Comparison of ENCODE assay signal across 13 mouse cellular contexts in the genomic region with DNA sequence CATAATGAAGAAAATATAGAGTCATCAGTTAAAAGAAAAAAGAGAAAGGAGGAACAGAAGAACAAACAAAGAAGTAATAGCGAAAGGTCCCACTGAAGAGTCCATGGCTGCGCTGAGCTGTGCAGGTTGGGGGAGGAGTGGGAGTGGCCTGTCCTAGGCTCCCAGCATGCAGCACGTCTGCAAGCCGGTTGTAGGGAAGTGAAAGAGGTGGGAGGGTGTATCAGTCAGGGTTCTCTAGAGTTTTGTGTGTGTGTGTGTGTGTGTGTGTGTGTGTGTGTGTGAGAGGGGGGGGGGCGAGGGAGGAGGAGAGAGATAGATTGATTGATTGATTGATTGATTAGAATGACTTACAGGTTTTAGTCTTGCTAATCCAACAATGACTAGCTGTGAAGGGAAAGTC. TPM values are rescaled to one million over a fixed set of nuclear protein-coding genes. Genes with fewer than 3 reads are reported as not detected.
DNase-seq lines count a peak whose midpoint lies in the region; ATAC-seq and TF ChIP-seq lines count a peak whose summit lies in the region.
"Had no signal": no experiment of that assay in that cellular context is flagged by ENCODE, and none has a peak within 500 bp of the region (broad histone marks: within the 10 kb centered on the region; RNA-seq: fewer than 3 reads in every experiment).

No protein-coding gene starts in this region.

- TF ChIP-seq CTCF in bone marrow, adult 2 months (IDR thresholded peaks at IDR 0.05; ENCODE audit: control insufficient read depth, insufficient read depth, low read length) = no peak

- DNase-seq in lung, postnatal 10 days = no peak
- peak; percentile 78 to 81 for DNase-seq in spleen, postnatal 36 days (ENCODE audit: low spot score in 2 of 2)
- DNase-seq in hindbrain, embryonic 14.5 days (ENCODE audit: low spot score) = no peak
- DNase-seq in yolk sac, embryonic 10.5 days (ENCODE audit: low spot score) = no peak
- DNase-seq: cerebellum, adult 11-12 months; kidney, postnatal 4 days had no signal

- peaks cover 36% of the 10 kb centered on the region; the same call in 1 of the 2 replicates for H3K4me1 ChIP-seq in lung, embryonic 15.5 days
- peaks cover 8% of the 10 kb centered on the region for H3K4me1 ChIP-seq in bone marrow, adult 2 months (ENCODE audit: control insufficient read depth, insufficient read depth, low read length)
- peaks cover 56% of the 10 kb centered on the region for H3K4me1 ChIP-seq in liver, embryonic 15.5 days (replicated peaks)
- no peaks in the 10 kb centered on the region for H3K4me1 ChIP-seq in hindbrain, embryonic 14.5 days (replicated peaks; ENCODE audit: control insufficient read depth, insufficient read depth, low read length)
- H3K4me1 ChIP-seq in forebrain, embryonic 16.5 days (replicated peaks; ENCODE audit: control insufficient read depth, insufficient read depth, low read length) = no peaks in the 10 kb centered on the region
- H3K4me1 ChIP-seq: midbrain, embryonic 12.5 days had no signal

- 0 out of 2 replicates have a peak overlapping the region, but pooled peaks have one; percentile 12 for H3K27ac ChIP-seq in lung, embryonic 15.5 days
- no peak overlapping the region for H3K27ac ChIP-seq in bone marrow, adult 2 months (ENCODE audit: control insufficient read depth, insufficient read depth, low read depth, low read length, poor library complexity)
- H3K27ac ChIP-seq in liver, embryonic 15.5 days (replicated peaks) = no peak overlapping the region
- no peak overlapping the region for H3K27ac ChIP-seq in hindbrain, embryonic 14.5 days
- no peak overlapping the region for H3K27ac ChIP-seq in forebrain, embryonic 16.5 days (ENCODE audit: low read length)
- H3K27ac ChIP-seq: embryonic facial prominence, embryonic 12.5 days; midbrain, embryonic 12.5 days had no signal

- no peak overlapping the region for H3K4me3 ChIP-seq in lung, embryonic 15.5 days
- H3K4me3 ChIP-seq in bone marrow, adult 2 months (replicated peaks; ENCODE audit: control insufficient read depth, low read depth, low read length) = no peak overlapping the region
- H3K4me3 ChIP-seq in liver, embryonic 15.5 days (replicated peaks) = no peak overlapping the region
- H3K4me3 ChIP-seq in hindbrain, embryonic 14.5 days (replicated peaks; ENCODE audit: low read length) = no peak overlapping the region
- H3K4me3 ChIP-seq in forebrain, embryonic 16.5 days (replicated peaks; ENCODE audit: low read length) = no peak overlapping the region
- H3K4me3 ChIP-seq: embryonic facial prominence, embryonic 12.5 days; midbrain, embryonic 12.5 days had no signal

- H3K4me2 ChIP-seq in lung, embryonic 15.5 days = no peak overlapping the region
- H3K4me2 ChIP-seq in liver, embryonic 15.5 days = no peak overlapping the region
- H3K4me2 ChIP-seq in hindbrain, embryonic 14.5 days (replicated peaks) = no peak overlapping the region
- no peak overlapping the region for H3K4me2 ChIP-seq in forebrain, embryonic 16.5 days (ENCODE audit: low read length)
- H3K4me2 ChIP-seq: embryonic facial prominence, embryonic 12.5 days; heart, embryonic 11.5 days; midbrain, embryonic 12.5 days had no signal

- ATAC-seq in lung, embryonic 15.5 days (ENCODE audit: borderline replicate concordance, extremely low read depth, low FRiP score, low TSS enrichment) = no peak
- ATAC-seq in liver, embryonic 15.5 days (ENCODE audit: insufficient read depth) = peak; percentile 63; the same call in 1 of the 2 replicates
- no peak for ATAC-seq in hindbrain, embryonic 14.5 days (ENCODE audit: low FRiP score)
- no peak for ATAC-seq in forebrain, embryonic 16.5 days

- no peaks in the 10 kb centered on the region for H3K9me3 ChIP-seq in lung, embryonic 15.5 days
- no peaks in the 10 kb centered on the region for H3K9me3 ChIP-seq in liver, embryonic 15.5 days (replicated peaks)
- H3K9me3 ChIP-seq in hindbrain, embryonic 14.5 days (ENCODE audit: control insufficient read depth, low read length) = no peaks in the 10 kb centered on the region
- no peaks in the 10 kb centered on the region for H3K9me3 ChIP-seq in forebrain, embryonic 16.5 days (ENCODE audit: control insufficient read depth, low read length)
- H3K9me3 ChIP-seq: embryonic facial prominence, embryonic 12.5 days; midbrain, embryonic 12.5 days had no signal

- H3K36me3 ChIP-seq in lung, embryonic 15.5 days = peaks cover 32% of the 10 kb centered on the region
- peaks cover 36% of the 10 kb centered on the region for H3K36me3 ChIP-seq in liver, embryonic 15.5 days (replicated peaks)
- H3K36me3 ChIP-seq in hindbrain, embryonic 14.5 days (replicated peaks; ENCODE audit: control insufficient read depth, insufficient read depth) = peaks cover 42% of the 10 kb centered on the region
- peaks cover 16% of the 10 kb centered on the region for H3K36me3 ChIP-seq in forebrain, embryonic 16.5 days (ENCODE audit: control insufficient read depth, insufficient read depth)

- H3K9ac ChIP-seq in lung, embryonic 15.5 days = no peak overlapping the region
- H3K9ac ChIP-seq in liver, embryonic 15.5 days = no peak overlapping the region
- H3K9ac ChIP-seq in hindbrain, embryonic 14.5 days = no peak overlapping the region
- no peak overlapping the region for H3K9ac ChIP-seq in forebrain, embryonic 16.5 days (replicated peaks; ENCODE audit: low read depth, low read length)
- H3K9ac ChIP-seq: embryonic facial prominence, embryonic 12.5 days; midbrain, embryonic 12.5 days had no signal

- 59% methylated on average over 5 of the region's 5 CpGs for WGBS in lung, embryonic 15.5 days
- WGBS in bone marrow, adult 2 months = 32% methylated on average over 5 of the region's 5 CpGs
- WGBS in liver, embryonic 15.5 days (ENCODE audit: insufficient replicate concordance) = 29% methylated on average over 4 of the region's 5 CpGs
- 38% methylated on average over 4 of the region's 5 CpGs for WGBS in hindbrain, embryonic 14.5 days
- 39% methylated on average over 4 of the region's 5 CpGs for WGBS in forebrain, embryonic 16.5 days

- TF ChIP-seq POLR2A in bone marrow, adult 2 months (IDR thresholded peaks at IDR 0.05; ENCODE audit: borderline replicate concordance, control insufficient read depth, low read depth, low read length) = peak; percentile 20; the same call in 1 of the 2 replicates

- H3K27me3 ChIP-seq in lung, embryonic 15.5 days = no peaks in the 10 kb centered on the region
- H3K27me3 ChIP-seq in liver, embryonic 15.5 days = no peaks in the 10 kb centered on the region
- H3K27me3 ChIP-seq in hindbrain, embryonic 14.5 days (ENCODE audit: control insufficient read depth, insufficient read depth, low read length) = no peaks in the 10 kb centered on the region
- no peaks in the 10 kb centered on the region for H3K27me3 ChIP-seq in forebrain, embryonic 16.5 days (replicated peaks; ENCODE audit: control insufficient read depth, insufficient read depth, low read length)
- H3K27me3 ChIP-seq: embryonic facial prominence, embryonic 12.5 days; midbrain, embryonic 12.5 days had no signal

RNA-seq across cellular contexts. Expression of a gene that starts 21.9 kb away (rescaled TPM):
- polyA plus RNA-seq in lung, embryonic 15.5 days (2015; fragmentation: Nextera tagmentation; extraction: Ambion mirVana) = 88.1 and 93.0 TPM in 2 replicates
- polyA plus RNA-seq in bone marrow, adult 2 months (2011; ENCODE audit: insufficient read depth, insufficient read length, low replicate concordance, missing spikeins) = 12.9 and 22.1 TPM in 2 replicates
- polyA plus RNA-seq in liver, embryonic 15.5 days (2015; fragmentation: Nextera tagmentation; extraction: Ambion mirVana) = 25.4 and 30.9 TPM in 2 replicates
- 119 and 122 TPM in 2 replicates for polyA plus RNA-seq in hindbrain, embryonic 14.5 days (2014; fragmentation: Nextera tagmentation; extraction: Ambion mirVana)
- polyA plus RNA-seq in forebrain, embryonic 16.5 days (2015; fragmentation: Nextera tagmentation; extraction: Ambion mirVana) = 104 and 108 TPM in 2 replicates

RNA-seq across cellular contexts. Expression of a gene that starts 27.9 kb away (rescaled TPM):
- 35.7 TPM in 2 replicates for polyA plus RNA-seq in lung, embryonic 15.5 days (2015; fragmentation: Nextera tagmentation; extraction: Ambion mirVana)
- polyA plus RNA-seq in bone marrow, adult 2 months (2011; ENCODE audit: insufficient read depth, insufficient read length, low replicate concordance, missing spikeins) = 19.4 and 38.1 TPM in 2 replicates
- 10.6 and 11.5 TPM in 2 replicates for polyA plus RNA-seq in liver, embryonic 15.5 days (2015; fragmentation: Nextera tagmentation; extraction: Ambion mirVana)
- polyA plus RNA-seq in hindbrain, embryonic 14.5 days (2014; fragmentation: Nextera tagmentation; extraction: Ambion mirVana) = 54.0 and 54.4 TPM in 2 replicates
- 49.9 and 51.8 TPM in 2 replicates for polyA plus RNA-seq in forebrain, embryonic 16.5 days (2015; fragmentation: Nextera tagmentation; extraction: Ambion mirVana)

RNA-seq across cellular contexts. Expression of a gene that starts 30.6 kb away (rescaled TPM):
- polyA plus RNA-seq in lung, embryonic 15.5 days (2015; fragmentation: Nextera tagmentation; extraction: Ambion mirVana) = 150 and 167 TPM in 2 replicates
- 30.5 and 49.4 TPM in 2 replicates for polyA plus RNA-seq in bone marrow, adult 2 months (2011; ENCODE audit: insufficient read depth, insufficient read length, low replicate concordance, missing spikeins)
- polyA plus RNA-seq in liver, embryonic 15.5 days (2015; fragmentation: Nextera tagmentation; extraction: Ambion mirVana) = 49.0 and 50.2 TPM in 2 replicates
- 122 and 133 TPM in 2 replicates for polyA plus RNA-seq in hindbrain, embryonic 14.5 days (2014; fragmentation: Nextera tagmentation; extraction: Ambion mirVana)
- 139 and 148 TPM in 2 replicates for polyA plus RNA-seq in forebrain, embryonic 16.5 days (2015; fragmentation: Nextera tagmentation; extraction: Ambion mirVana)

RNA-seq across cellular contexts. Expression of a gene that starts 56.0 kb away (rescaled TPM):
- 54.1 and 56.2 TPM in 2 replicates for polyA plus RNA-seq in lung, embryonic 15.5 days (2015; fragmentation: Nextera tagmentation; extraction: Ambion mirVana)
- 19.9 and 45.4 TPM in 2 replicates for polyA plus RNA-seq in bone marrow, adult 2 months (2011; ENCODE audit: insufficient read depth, insufficient read length, low replicate concordance, missing spikeins)
- 14.8 and 18.5 TPM in 2 replicates for polyA plus RNA-seq in liver, embryonic 15.5 days (2015; fragmentation: Nextera tagmentation; extraction: Ambion mirVana)
- polyA plus RNA-seq in hindbrain, embryonic 14.5 days (2014; fragmentation: Nextera tagmentation; extraction: Ambion mirVana) = 55.9 and 58.5 TPM in 2 replicates
- polyA plus RNA-seq in forebrain, embryonic 16.5 days (2015; fragmentation: Nextera tagmentation; extraction: Ambion mirVana) = 74.5 and 85.7 TPM in 2 replicates

Comparison
In these comparisons a context has a peak if more than half of its experiments do, and no peak if none do; other contexts are left out.
1. DNase-seq: peak in spleen, postnatal 36 days (2 of 2); none in lung, postnatal 10 days (single experiment), hindbrain, embryonic 14.5 days (single experiment) and yolk sac, embryonic 10.5 days (single experiment).